Mouse (Mus musculus): Measurements from ENCODE around the gene Pphln1. TPM values are rescaled to one million over a fixed set of nuclear protein-coding genes. Genes with fewer than 3 reads are reported as not detected.
A peak's percentile ranks its signal among the peaks of the same experiment; 100 is the strongest.
"Not testable (repeated sequence)": the region's sequence is repeated elsewhere in the genome, so short reads cannot be mapped to it uniquely, and the experiment has no call there.

The Pphln1 gene
- total RNA-seq (2021), result 10 to 100 TPM; 40.2 to 42.7 TPM

DNA sequence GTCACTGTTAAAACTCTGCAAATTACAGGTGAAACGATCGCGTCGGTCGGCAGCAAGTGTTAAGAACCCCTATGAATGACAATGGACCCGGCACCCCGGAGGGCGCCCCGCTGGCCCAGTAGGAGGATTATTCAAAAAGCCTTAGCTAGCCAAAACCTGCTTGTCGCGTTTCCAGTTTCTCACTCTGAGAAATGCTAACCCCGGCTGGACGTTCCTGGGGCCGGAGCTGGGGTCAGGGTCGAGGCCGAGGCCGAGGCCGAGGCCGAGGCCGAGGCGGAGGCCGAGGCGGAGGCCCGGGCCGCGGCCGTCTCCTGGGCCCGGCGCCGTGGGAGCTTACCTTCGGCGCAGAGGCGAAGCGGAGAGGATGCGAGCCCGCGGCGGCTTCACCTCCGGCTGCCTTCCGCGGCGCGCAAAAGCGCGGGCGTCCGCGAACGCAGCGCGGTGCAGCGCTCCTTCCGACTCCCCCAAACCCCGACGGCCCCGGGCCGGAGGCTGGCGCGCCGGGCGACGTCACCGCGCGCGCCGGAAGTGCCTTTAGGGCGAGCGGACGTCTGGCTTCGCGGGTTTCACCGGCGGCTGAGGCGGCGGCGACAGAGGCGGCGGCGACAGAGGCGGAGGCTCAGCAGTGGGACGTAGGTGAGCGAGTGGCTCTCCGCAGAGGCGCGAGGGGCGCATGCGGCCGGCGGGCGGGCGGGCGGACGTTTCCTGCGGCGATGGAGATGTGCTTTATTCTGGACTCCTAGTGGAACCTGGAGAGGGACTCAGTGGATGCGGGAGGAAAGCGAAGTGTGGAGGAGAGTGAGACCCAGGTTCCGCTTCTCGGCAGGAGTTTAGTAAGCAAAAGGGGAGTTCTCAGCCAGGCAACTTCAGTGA lies at the start of gene Pphln1, which contains the start of gene Zcrb1:
Pphln1 (plus strand) TSS at position 525 of the 873 bp plus-strand sequence.
Zcrb1 (minus strand) TSS at position 509 of the 873 bp plus-strand sequence.
- intact Hi-C loops (cut with DNase I), result loop anchor here (1.0 to 2.0 kb wide), 2 partner anchors 61 to 123 kb away; partner anchors contain the start of gene Gxylt1
- peak; percentile 87 to 91 for DNase-seq (ENCODE audit: low spot score in 2 of 2)

DNA sequence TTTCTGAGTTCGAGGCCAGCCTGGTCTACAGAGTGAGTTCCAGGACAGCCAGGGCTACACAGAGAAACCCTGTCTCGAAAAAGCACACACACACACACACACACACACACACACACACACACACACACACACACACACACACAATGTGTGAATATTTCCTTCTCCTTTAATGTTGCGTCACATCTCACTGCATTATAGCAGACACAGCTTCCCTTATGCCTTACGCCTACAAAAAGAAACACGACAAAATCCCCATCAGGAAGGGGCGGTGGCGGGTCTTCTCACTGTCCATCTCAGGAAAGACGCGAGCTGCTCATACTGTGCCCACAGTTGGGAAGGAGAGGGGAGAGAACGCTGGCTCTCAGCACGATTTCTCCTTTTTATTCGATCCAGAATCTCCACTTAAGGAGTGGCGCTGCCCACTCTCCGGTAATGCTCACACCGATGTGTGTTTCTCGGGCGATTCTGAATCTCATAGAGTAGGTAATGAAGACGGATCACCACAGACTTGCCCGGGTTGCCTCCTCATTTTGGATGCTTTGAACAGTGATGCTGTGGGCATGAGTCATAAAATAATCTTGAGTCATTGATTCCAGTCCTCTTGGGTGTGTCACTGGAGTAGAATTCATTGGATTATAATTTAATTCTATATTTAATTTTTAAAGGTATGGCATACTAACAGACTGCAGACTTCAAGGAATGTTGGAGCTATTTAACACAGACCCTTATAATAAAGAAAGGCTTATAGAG lies 39.6 kb upstream of the Pphln1 start:
- intact Hi-C loops (cut with DNase I), result no loop called here
- no peak for DNase-seq (ENCODE audit: low spot score in 2 of 2)

DNA sequence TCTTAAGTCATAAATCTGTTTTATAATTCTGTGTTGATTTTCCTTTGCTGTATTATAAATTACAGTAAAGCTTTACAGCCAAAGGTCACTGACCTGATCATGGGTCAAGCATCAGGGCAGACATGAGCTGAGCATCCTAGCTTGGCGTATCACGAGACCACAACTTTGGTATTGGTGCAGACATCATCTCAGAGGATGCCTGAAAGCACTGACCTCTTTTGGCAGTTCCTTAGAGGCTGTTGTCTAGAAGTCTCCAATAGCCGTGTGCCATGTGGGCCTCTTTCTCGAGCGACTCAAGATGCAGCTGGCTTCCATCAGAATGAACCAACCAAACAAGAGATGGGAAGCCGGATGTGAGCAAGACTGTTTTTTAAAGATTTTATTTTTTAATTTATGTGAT lies 32.6 kb upstream of the Pphln1 start:
- no peak for DNase-seq (ENCODE audit: low spot score in 2 of 2)
- intact Hi-C loops (cut with DNase I), result no loop called here

DNA sequence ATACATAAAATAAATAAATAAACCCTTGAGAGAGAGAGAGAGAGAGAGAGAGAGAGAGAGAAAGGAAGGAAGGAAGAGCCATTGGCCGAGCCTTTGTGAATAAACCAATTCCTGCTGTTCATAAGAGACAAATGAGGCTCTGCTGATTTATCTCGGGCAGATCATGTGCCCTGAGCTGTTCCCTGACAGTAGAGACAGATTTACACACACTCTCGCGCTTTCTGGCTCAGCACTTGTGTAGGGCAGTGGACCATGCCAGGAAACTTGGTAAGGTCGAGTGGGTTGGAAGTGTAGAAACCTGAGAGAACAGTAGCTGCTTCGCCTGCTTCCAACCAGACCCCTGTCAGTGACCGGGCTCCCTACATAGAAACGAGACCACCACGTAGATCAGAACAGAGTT lies 29.6 kb upstream of the Pphln1 start:
- intact Hi-C loops (cut with DNase I), result no loop called here
- DNase-seq (ENCODE audit: low spot score in 2 of 2), result no peak

DNA sequence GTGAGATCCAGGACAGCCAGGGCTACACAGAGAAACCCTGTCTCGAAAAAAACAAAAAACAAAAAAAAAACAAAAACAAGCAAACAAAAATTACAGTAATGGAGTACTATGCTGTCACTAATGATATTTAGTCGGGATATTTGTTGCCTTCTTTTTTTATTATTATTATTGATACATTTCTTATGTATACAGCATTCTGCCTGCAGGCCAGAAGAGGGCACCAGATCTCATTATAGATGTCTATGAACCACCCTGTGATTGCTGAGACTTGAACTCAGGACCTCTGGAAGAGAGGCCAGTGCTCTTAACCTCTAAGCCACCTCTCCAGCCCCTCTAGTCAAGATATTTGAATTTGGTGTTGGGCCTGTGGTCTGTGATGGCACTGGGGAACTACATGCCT lies 26.3 kb upstream of the Pphln1 start:
- no peak for DNase-seq (ENCODE audit: low spot score in 2 of 2)
- intact Hi-C loops (cut with DNase I), result no loop called here

DNA sequence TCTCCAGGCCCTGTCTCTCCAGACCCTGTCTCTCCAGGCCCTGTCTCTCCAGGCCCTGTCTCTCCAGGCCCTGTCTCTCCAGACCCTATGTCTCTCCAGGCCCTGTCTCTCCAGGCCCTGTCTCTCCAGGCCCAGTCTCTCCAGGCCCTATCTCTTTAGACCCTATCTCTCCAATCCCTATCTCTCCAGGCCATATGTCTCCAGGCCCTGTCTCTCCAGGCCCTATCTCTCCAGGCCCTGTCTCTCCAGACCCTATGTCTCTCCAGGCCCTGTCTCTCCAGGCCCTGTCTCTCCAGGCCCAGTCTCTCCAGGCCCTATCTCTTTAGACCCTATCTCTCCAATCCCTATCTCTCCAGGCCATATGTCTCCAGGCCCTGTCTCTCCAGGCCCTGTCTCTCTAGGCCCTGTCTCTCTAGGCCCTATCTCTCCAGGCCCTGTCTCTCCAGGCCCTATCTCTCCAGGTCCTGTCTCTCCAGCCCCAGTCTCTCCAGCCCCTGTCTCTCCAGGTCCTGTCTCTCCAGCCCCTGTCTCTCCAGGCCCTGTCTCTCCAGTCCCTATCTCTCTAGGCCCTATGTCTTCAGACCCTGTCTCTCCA lies 25.5 kb upstream of the Pphln1 start:
- intact Hi-C loops (cut with DNase I); DNase-seq (ENCODE audit: low spot score in 2 of 2): not testable (repeated sequence)

DNA sequence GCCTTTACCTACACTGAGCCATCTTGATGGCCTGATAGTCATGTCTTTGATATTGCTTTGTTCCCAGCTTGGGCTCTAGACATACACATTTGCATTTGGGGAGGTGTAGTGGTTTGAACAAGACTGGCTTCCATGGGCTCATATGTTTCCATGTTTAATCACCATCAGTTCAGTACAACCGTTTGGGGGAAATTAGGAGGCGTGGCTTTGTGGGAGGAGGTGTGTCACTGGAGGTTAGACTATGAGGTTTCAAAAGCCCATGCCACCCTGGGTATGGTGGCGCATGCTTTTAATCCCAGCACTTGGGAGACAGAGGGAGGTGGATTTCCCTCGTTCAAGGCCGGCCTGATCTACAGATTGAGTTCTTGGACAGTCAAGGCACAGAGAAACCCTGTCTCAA lies 22.5 kb upstream of the Pphln1 start:
- no peak for DNase-seq (ENCODE audit: low spot score in 2 of 2)
- intact Hi-C loops (cut with DNase I), result no loop called here

DNA sequence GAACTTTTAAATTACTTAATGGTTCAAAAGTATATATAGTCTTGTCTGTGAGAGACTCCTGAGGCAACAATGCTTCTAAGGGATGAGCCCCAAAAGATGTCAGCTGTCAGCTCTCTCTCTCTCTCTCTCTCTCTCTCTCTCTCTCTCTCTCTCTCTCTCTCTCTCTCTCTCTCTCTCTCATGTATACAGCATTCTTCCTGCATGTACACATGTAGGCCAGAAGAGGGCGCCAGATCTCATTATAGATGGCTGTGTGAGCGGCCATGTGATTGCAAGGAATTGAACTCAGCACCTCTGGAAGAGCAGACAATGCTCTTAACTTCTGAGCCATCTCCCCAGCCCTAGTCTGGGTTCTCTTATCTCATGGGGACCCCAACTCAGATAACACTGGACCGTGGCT lies 19.0 kb upstream of the Pphln1 start:
- intact Hi-C loops (cut with DNase I), result no loop called here
- no peak for DNase-seq (ENCODE audit: low spot score in 2 of 2)

DNA sequence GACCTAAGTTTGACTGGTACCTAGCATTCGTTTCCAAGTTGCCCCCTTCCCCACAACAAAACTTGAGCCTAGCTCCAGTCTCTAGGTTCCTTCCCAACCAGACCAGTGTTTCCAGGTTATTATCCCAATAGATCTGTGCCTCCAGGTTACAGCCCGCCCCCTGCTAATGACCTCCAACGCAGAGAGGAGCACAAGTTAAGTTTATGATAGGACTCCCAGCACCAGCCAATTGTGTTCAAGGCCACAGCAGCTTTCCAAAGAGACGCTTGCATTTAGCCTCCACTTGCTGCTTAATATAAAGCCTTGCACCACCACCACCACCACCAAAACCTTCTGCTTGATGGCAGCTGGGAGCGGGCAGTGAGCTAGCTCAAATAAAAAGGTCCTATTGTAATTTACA lies 16.8 kb upstream of the Pphln1 start:
- DNase-seq (ENCODE audit: low spot score in 2 of 2), result no peak
- intact Hi-C loops (cut with DNase I), result no loop called here

DNA sequence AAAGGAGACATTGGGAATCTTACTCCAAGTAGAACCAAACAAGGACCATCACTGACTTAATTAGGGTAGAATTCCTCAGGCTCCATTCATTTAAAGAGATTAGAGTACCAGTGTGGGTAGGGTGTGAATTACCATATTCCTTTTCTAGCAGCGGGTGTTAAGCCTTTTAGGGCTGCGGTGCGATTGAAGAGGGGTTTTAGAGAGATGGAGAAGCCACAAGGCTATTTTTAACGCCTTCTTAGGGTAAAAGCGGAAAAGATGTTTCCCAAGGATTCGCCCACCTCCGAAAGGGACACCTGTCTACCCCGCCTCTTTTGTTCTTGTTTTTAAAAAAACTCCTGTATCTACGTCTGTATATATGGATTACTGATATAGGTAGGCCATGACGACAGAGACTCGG lies 881 bp upstream of the Pphln1 start:
- peak in 1 of 2 experiments; percentile 5 for DNase-seq (ENCODE audit: low spot score in 2 of 2)
- intact Hi-C loops (cut with DNase I), result no loop called here

DNA sequence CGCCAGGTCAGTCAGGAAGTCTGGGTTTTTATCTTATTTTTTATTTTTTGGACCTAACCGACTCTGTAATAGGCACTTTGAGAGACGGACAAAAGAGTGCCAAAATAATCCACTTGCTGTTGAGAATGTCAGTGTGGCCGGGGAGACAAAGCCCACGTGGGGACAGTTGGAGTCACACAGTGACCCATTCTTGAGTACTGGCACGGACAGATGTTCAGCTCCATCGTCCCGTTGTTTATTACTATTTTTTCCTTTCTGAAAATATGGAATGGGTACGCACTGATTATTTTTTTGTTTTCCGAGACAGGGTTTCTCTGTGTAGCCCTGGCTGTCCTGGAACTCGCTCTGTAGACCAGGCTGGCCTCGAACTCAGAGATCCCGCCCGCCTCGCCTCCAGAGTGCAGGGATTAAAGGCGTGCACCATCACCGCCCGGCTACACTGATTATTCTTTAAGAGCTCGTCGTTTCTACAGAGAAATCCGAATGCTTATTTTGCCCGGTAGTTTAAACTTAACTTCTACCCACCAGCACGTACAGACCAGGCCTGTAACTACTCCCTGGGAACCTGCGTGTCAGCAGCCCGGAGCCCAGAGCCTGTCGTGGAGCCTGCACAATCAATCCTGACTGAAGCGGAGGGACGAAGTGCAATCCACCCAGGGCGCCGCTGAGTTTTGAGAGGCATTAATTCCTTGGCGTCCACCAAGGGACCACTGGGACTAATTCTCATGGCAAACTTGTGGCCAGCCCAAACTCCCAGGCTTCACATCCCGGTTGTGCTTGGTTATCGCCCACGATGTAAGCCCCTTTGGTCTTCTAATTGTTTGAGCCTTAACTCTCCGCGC lies 770 bp downstream of the Pphln1 start:
- no peak for DNase-seq (ENCODE audit: low spot score in 2 of 2)
- intact Hi-C loops (cut with DNase I), result loop anchor here (1.0 to 2.0 kb wide), 2 partner anchors 62 to 124 kb away; partner anchors contain the start of gene Gxylt1

DNA sequence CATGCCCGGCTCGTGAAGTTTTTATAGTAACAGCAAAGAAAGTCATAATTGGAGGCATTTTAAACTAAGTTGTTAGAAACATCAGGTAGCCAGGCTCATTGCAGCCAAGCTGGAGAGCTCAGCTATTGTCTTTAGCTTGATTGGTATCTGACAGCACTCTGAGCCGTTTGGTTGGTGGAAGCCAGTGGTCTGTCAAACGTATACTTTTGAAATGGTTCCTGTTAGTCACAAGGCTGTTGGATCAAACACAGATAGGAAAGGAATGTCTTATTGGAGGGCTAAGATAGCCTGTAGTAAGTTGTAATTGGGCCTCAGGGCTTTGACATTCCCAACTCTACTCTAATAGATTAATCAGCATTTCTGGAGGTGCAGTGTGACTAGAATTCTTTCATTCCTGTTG lies 3.3 kb downstream of the Pphln1 start:
- intact Hi-C loops (cut with DNase I), result no loop called here
- no peak for DNase-seq (ENCODE audit: low spot score in 2 of 2)

DNA sequence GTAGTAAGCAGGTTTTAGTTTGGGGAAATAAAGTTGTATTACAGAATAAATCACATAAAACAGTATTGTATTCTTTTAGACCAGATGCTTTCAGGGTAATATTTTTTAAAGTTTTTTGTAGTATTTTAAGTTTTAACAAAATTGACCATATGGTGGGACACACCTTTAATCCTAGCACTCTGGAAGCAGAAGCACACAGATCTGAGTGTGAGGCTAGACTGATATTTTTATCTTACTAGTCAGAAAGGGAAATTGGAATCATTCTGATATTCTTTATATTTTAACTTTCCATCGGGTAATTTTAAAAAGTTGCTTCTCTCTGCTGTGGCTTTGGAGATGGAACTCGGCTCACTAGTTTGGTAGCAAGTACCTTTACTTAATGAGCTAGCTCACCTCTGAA lies 4.6 kb downstream of the Pphln1 start:
- DNase-seq (ENCODE audit: low spot score in 2 of 2), result no peak
- intact Hi-C loops (cut with DNase I), result no loop called here

DNA sequence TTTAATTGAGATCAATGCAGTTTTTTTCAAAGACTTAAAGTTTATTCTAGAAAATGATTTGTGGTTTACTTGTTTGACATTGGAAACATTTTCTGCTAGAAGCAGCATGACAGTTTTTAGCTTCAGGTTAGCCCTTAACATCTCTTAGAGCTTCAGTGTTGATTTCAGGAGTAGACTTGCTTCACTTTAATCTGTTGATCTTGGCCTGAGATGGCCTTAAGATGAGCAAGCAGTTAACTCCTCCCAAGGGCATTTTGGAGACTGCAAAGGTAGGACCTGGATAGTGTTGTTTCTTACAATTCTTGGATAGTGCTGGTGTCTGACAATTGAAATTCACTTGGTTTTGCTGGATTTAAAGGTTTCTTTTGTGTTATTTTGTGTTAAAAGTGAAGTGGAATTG lies 6.7 kb downstream of the Pphln1 start:
- intact Hi-C loops (cut with DNase I), result no loop called here
- DNase-seq (ENCODE audit: low spot score in 2 of 2), result no peak

DNA sequence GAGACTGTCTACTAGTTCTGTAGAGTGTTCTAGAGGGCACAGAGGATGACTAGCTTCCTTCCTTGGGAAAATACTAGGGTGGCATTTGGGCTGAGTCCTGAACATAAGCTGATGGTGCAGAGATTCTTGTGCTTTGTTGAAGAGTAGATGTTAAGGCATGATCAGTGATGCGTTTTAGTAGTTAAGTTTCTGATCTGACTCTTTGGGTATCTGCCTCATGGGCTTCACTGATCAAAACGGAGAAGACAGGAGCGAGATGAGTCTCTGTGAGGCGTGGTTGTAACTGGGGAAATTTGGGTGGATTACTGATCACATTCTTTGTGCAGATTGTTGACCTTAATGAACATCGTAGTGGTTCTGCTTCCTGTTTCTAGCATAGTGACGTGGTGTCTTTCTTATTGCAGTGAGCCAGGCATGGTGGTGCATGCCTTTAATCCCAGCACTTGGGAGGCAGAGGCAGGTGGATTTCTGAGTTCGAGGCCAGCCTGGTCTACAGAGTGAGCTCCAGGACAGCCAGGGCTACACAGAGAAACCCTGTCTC lies 7.4 kb downstream of the Pphln1 start:
- DNase-seq (ENCODE audit: low spot score in 2 of 2), result no peak
- intact Hi-C loops (cut with DNase I), result no loop called here

DNA sequence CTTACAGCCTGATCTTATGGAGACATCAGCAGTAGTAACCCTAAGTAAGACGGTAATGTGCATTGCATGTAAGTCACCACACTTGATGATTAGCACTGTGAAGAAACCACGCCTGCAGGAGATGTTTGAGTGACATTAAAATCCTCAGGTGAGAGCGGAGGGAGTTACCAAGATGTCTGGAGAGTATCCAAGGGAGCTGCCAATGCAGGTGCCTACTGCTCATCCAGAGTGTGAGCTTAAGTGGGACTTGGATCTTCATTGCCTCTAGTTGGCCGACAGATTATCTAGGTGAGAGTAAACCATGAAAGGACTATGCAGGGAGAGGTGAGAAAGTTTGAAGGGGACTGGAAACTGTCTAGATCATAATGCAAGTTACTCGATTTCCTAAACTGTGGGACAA lies 8.3 kb downstream of the Pphln1 start:
- intact Hi-C loops (cut with DNase I), result no loop called here
- DNase-seq (ENCODE audit: low spot score in 2 of 2), result no peak

DNA sequence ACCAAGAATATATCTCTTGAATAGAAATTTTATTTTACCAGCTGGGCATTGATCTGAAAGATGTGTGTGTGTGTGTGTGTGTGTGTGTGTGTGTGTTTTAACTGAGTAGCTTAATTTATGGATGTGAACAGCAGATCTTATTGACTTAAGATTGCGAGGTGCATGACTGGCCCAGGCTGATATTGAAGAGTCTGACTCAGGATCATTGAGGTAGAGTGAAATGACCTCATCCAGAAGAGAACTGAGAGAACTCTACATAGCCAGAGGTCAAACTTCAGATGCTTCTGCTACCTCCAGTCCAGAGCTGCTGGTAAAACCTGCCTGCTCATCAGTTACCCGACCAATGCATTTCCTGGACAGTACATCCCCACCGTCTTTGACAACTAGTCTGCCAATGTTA lies 14.3 kb downstream of the Pphln1 start:
- no peak for DNase-seq (ENCODE audit: low spot score in 2 of 2)
- intact Hi-C loops (cut with DNase I), result no loop called here

DNA sequence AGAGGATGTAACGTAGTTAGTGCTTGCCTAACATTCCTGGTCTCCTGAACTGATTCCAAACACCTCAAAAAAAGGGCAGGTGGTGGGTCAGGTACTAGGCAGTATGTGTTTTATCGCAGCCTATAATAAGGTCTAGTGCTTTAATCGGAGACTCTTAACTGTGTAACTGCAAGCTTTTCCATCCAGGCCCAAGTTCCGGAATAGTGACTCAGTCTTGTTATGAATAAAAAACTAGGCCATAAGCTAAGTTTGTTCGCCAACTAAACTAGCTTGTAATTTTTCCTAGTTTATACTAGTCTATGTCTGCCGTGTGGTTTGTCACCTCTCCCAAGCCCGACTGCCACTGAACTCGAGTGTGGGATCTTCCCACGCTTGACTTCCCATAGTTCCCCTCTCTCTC lies 16.3 kb downstream of the Pphln1 start:
- intact Hi-C loops (cut with DNase I), result no loop called here
- no peak for DNase-seq (ENCODE audit: low spot score in 2 of 2)

DNA sequence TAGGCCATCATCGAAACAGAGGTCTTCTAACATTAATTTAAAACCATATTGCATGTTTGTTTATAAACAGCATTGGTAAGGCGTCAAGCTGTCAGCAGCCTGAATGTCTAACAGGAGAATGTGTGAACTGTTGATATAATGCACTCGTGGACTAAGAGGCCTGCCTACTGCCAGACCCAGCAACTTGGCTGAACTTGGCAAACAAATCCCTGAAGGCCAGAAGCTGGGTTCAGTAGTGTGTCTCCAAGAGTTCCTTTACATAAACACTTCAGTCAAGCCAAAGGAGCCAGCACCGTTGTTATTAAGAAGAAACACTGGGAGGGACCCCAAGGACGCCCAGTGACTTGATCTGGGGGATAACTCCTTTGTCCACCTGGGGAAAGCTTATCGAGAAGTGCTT lies 18.1 kb downstream of the Pphln1 start:
- intact Hi-C loops (cut with DNase I), result no loop called here
- no peak for DNase-seq (ENCODE audit: low spot score in 2 of 2)
